Mouse (Mus musculus) brain, embryonic 14.5 days (tissue): Measurements from ENCODE around the gene Ednrb.

Source experiments
- CTCF ChIP-seq: fragments of 200-500 bp; IDR thresholded peaks from 2 replicates; pipeline ENCODE4 v1.5.1; 2012; ENCODE audit warnings: inconsistent platforms, mild to moderate bottlenecking, moderate library complexity, borderline replicate concordance; ENCODE audit not compliant: insufficient read depth, insufficient read length; ENCODE audit errors: extremely low read depth
- POLR2A ChIP-seq: fragments of 200-500 bp; IDR thresholded peaks from 2 replicates; pipeline ENCODE4 v1.6.1; 2012; ENCODE audit warnings: mild to moderate bottlenecking, inconsistent platforms, borderline replicate concordance; ENCODE audit not compliant: poor library complexity, insufficient read depth, insufficient read length, severe bottlenecking; ENCODE audit errors: extremely low read depth

GRCm38 (mm10) chr14:103814015-103814691 lies 30.0 kb downstream of the Ednrb start:
- TF ChIP-seq CTCF, result no peak
- no peak for TF ChIP-seq POLR2A
